Mouse (Mus musculus) embryo, embryonic 10 days (tissue): ENCODE data around the gene Scd4.
A peak's percentile ranks its signal among the peaks of the same experiment; 100 is the strongest.
"Not testable (repeated sequence)": the region's sequence is repeated elsewhere in the genome, so short reads cannot be mapped to it uniquely, and the experiment has no call there.

ENCODE experiments used
- DNase-seq: peaks from one replicate; pipeline ENCODE4 v3.0.0-alpha.2; 2015; ENCODE audit warnings: low spot score

The Scd4 gene

GRCm38 (mm10) chr19:44300520-44300919 lies 32.4 kb upstream of the Scd4 start:
- no peak for DNase-seq

DNA sequence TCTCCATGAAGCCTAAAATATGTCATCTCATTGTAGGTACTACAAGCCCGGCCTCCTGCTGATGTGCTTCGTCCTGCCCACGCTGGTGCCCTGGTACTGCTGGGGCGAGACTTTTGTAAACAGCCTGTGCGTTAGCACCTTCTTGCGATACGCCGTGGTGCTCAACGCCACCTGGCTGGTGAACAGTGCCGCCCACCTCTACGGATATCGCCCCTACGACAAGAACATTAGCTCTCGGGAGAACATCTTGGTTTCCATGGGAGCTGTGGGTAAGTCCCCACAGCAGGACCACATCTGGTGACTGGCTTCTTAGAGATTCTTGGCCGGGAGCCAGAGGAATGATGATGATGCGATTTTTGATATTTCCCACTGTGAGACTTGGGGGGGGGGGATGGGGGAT lies 31.7 kb upstream of the Scd4 start:
- no peak for DNase-seq

DNA sequence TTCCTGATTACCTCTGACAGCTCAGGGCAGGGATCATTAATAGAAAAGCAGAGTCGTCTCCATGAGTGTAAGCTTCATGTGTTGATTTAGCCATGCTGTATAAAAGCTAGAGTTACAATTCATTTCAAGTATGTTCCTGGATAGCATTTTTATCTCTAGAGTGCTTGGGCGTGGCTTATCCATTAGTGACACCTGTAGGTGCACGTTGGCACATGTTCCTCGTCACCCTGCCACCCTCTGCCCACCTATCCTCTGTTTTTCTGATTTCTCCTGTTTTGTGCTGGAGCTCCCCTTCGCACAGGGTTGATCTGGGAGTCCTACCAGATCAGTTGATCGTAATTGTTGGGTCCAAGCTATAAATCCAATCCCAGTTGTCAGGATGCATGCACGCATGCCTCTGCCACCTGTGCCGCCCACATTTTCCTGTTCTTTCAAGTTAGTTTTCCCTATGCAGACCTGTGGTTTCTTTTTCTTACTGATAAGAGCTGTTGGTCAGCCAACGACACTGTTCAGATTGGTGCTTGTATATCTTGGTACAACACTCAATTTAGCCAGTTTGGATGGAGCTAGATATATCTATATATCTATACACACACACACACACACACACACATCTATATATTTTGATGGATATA lies 31.1 kb upstream of the Scd4 start:
- DNase-seq: peak; percentile 2

DNA sequence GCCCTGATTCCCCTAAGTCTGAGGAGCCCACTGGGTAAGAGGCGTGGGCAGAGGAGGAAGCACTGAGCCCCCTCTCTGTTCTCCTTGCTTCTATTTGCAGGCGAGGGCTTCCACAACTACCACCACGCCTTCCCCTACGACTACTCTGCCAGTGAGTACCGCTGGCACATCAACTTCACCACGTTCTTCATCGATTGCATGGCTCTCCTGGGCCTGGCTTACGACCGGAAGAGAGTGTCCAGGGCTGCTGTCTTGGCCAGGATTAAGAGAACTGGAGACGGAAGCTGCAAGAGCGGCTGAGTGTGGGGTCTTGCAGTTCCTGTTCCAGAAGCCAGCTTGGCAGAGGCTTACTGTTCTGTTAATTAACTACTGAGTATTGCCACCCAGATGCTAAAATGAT lies 30.0 kb upstream of the Scd4 start:
- no peak for DNase-seq

DNA sequence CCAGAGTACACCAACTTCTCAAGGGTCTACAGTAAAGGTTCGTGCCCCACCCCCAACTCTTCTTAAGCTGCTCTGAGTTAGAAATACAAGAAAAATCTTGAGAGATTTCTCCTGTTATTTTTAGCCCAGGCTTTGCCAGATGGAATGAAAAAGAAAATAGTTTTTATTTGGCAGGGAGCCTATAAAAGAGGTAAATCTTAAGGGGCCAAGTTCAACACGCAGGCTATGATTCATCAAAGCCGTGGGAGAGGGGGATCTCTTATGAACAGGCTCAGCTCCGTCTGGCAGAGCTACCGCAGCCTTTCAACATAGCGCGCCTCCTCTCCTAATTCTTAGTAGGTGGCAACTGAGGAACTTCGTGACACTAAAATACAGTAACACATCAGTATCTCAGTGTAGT lies 29.4 kb upstream of the Scd4 start:
- no peak for DNase-seq

DNA sequence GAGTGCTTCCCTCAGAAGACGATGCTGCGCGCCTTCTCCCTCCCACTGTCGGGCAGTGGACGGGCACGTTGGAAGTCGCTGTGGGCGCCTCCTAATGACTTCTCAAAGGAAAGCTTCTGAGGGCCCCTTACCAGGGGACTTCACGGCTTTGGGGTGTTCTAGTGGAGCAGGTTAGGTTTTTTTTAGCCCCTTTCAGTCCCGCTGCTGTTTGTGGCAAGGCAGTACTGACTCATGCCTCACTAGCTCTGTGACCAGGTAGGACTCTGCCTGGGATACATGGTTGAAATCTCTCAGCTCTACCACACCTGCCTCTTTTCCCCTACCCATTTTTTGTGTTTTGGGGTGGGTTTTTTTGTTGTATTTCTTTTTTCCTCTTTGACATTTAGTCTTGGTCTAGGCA lies 28.5 kb upstream of the Scd4 start:
- no peak for DNase-seq

GRCm38 (mm10) chr19:44304851-44305510 lies 27.9 kb upstream of the Scd4 start:
- DNase-seq: no peak

DNA sequence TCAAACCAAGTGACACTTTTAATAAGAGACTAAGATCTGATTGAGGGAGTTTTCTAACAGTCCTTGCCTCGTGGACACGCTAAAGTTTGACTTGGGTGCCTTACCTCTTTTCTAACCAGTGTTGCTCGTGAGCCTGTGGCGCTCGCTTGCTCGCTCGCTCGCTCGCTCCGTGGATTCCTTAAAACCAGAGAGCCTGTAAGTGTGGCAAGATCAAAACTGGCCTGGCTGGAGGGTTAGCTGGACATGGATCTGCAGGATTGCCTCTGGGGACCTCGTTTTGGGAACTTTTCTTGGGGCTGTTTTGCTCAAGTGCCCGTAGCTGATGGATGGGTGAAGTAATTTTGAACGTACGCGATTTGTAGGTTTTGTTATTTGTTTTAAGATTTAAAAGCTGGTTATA lies 27.2 kb upstream of the Scd4 start:
- DNase-seq: no peak

DNA sequence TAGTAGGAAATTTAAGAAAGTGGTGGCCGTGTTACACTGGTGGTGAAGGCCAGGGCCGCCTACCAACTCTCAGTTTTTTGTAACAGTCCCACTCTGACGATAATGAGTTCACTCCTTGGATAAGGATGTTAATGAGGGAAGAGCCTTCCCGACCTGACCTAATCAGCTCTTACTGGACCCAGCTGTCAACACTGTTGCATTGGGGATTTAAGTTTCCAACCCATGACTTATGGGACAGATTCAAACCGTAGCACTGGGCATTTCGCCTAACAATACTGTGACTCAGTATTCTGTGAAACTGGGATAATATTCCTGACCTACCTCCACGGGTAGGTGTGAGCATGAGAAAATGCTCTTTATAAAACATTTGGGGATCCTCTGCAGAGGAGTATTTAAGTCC lies 26.7 kb upstream of the Scd4 start:
- DNase-seq: no peak

DNA sequence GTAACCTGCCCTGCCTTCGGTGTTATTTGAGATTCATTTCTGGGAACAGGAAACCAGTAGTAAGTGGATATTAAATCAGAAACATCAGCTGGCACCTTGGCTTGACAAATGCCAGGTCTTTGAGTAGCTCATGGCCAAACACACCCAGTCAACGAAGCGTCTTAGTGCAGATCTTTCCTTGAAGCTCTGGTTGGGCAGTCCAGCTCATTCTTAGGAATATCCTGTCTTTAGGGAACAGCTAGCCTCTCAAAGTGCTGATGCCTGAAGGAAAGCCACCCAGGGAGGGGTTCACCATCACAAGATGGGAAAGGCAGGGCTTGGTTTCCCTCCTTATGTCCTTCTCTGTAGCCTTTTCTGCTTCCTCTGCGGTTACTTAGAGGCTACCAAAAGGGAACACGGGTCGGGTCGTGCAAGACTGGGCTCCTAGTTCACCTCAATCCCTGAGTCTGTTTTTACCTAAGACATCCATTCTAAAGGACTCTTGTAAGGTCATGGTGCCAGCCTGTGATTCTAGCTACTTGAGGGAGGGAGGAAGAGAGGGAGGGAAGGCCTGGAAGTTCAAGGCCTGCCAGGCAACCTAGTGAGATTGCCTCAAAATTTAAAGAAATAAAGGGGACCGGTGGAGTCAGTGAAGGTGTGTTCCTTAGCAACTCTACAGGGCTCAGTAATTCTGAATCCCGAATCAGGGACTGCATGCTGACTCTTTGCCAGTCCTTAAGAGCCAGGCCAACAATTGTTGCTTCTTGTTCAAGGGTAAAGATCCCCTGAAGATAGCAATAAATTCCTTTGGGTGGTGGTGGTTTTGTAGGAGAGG lies 25.6 kb upstream of the Scd4 start:
- no peak for DNase-seq

DNA sequence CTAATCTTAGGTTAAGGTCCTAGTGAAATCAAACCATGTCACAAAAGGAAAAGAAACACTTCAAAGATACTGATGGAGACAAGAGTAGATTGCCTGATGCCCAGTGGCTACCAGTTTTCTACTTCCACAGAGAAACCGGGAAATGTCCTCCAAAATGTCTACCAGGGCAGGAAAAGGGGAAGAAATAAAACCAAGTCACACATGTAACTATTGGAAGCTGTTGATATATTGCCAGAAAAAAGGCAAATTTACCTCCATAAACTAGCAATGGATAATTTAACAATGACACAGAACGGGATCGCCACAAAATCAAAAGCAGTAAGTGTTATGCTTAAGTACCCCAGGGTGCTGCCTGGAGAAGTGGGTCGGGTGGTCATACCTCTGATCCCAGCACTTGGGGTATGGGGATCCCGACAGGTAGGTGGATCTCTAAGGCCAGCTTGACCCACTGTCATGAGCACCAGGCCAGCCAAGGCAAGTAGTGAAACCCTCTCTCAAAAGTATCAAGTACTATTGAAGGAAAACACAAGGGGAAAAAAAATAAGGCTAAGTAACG lies 24.9 kb upstream of the Scd4 start:
- no peak for DNase-seq

GRCm38 (mm10) chr19:44308611-44309246 lies 24.2 kb upstream of the Scd4 start:
- no peak for DNase-seq

DNA sequence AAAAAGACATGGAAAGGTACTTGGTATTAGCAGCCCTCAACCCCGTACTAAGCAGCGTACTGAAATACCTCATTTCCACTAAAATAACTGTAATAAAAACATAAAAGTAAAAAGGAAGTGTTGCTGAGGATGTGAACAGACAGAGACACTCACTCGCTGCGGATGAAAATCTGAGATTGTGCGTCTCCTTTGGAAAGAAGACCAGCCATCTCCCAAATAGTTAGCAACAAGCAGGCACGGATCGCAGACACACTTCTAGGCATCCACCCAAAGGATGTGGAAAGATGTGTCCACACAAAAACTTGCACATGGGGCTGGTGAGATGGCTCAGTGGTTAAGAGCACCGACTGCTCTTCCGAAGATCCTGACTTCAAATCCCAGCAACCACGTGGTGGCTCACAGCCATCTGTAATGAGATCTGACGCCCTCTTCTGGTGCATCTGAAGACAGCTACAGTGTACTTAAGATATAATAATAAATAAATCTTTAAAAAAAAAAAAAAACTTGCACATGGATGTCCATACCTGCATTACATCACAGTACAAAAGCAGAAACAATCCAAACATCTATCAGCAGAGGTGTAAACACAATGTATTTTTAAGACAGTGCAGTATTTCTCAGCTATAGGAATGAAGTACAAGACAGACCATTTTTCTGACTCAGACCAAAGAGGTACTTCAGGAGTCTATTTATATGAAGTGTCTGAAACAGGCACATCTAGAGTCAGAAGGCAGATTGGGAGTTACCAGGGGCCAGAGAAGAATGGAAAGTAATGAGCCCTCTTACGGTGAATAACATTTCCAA lies 23.3 kb upstream of the Scd4 start:
- DNase-seq: no peak

GRCm38 (mm10) chr19:44310155-44310575 lies 22.7 kb upstream of the Scd4 start:
- DNase-seq: not testable (repeated sequence)

DNA sequence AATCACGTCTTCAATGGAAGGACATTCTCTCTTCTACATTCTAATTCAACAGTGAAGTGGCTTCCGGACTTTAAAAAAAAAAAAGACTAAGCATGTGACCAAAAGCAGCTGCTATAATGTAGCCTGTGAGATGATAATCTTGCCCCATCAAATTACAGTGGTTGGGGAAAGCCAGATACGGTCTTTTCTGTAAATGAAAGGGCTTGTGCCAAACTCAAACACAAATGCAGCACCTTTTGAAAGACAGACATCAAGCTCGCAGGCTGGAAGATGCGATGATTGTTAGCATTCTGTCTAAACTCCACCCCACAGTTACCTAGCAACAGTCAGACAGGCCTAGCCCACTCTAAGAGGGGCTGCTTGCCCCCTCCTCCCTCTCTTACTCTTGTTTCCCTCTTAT lies 22.1 kb upstream of the Scd4 start:
- no peak for DNase-seq

DNA sequence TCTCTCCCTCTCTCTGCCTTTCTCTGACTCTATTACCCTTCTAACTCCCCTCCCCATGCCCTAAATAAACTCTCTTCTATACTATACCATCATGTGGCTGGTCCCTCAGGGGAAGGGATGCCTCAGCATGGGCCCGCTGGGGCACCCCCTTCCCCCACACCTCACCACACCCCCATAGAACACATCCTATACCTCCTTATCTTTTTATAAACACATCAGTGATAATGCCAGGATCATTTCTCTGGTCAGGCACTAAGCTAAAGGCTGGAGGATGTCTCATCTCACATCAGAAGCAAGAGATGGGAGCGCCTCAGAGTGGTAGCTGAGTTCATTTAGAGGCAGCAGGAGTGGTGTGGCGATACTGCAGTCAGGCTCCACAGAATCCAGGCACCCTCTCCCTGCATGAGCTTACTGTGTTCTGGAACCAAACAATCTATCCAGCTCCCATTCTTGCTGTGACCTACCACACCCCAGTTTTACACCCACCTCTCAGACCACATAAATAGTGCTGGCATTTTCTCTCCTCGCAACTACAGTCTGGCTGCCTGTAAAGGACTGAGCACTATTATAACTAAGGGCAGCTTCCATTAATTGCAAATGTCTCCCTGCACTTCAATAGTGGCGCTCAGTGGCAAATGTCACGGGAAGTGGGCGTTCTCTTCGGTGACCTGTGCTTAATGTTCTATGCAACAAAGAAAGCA lies 21.4 kb upstream of the Scd4 start:
- DNase-seq: no peak

GRCm38 (mm10) chr19:44312007-44312360 lies 20.9 kb upstream of the Scd4 start:
- DNase-seq: peak; percentile 66

- no peak for DNase-seq
Measured at GRCm38 (mm10) chr19:44313066-44313465, 19.8 kb upstream of the Scd4 start.

- DNase-seq: peak; percentile 91
Measured at GRCm38 (mm10) chr19:44314327-44314759, 18.5 kb upstream of the Scd4 start.

DNA sequence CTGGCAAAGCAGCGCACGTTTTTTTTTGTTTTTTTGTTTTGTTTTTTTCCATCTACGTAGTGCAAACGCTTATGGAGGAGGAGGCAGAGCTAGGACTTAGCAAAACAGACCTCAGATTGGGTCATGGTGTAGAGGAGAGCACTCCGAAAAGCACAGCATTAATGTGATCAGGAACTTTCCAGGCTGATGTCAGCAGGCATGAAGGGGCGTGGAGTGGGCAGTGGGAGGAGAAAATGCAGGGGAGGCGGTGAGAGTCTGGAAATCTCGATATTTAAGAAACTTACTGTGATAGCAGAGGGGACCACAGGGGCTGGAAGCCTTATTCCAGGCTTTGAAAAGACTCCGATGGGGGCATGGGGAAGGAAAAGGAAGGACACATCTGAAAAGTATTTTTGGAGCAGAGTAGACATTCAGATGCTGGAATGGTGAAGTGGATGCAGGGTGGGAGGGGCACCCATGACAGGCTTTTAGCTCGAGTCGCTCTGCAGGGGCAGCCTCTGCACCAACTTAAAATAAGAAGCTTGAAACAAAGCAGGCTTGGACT lies 17.9 kb upstream of the Scd4 start:
- DNase-seq: peak; percentile 59
